Mouse (Mus musculus) embryonic facial prominence, embryonic 15.5 days (tissue): Measurements from ENCODE around the gene Hspa1a. TPM values are rescaled to one million over a fixed set of nuclear protein-coding genes. Genes with fewer than 3 reads are reported as not detected.

Source experiments
- ATAC-seq: fragments of 200-750 bp; cut with Nextera tagmentation; 2 replicates; pipeline ENCODE4 v1.8.0; 2017; ENCODE audit warnings: low read depth, moderate TSS enrichment; ENCODE audit not compliant: insufficient number of reproducible peaks, low FRiP score, low TSS enrichment
- H3K27ac ChIP-seq: fragments of 300-500 bp; sonication (generic); replicated peaks from 2 replicates; pipeline ENCODE4 v1.5.1; 2015; ENCODE audit warnings: mild to moderate bottlenecking, inconsistent platforms
- H3K27me3 ChIP-seq: fragments of 300-500 bp; sonication (generic); 2 replicates; pipeline ENCODE4 v1.6.1; 2015; ENCODE audit warnings: inconsistent platforms
- H3K36me3 ChIP-seq: fragments of 300-500 bp; sonication (generic); 2 replicates; pipeline ENCODE4 v1.6.1; 2015; ENCODE audit warnings: mild to moderate bottlenecking, inconsistent platforms
- H3K4me1 ChIP-seq: fragments of 300-500 bp; sonication (generic); 2 replicates; pipeline ENCODE4 v1.6.1; 2015; ENCODE audit warnings: inconsistent platforms
- H3K4me2 ChIP-seq: fragments of 300-500 bp; sonication (generic); replicated peaks from 2 replicates; pipeline ENCODE4 v1.6.1; 2015; ENCODE audit warnings: mild to moderate bottlenecking, inconsistent platforms
- H3K4me3 ChIP-seq: fragments of 300-500 bp; sonication (generic); replicated peaks from 2 replicates; pipeline ENCODE4 v1.5.1; 2015; ENCODE audit warnings: mild to moderate bottlenecking, inconsistent platforms
- H3K9ac ChIP-seq: fragments of 300-500 bp; sonication (generic); 2 replicates; pipeline ENCODE4 v1.6.1; 2015; ENCODE audit warnings: inconsistent platforms
- H3K9me3 ChIP-seq: fragments of 300-500 bp; sonication (generic); replicated peaks from 2 replicates; pipeline ENCODE4 v1.6.1; 2016; ENCODE audit warnings: inconsistent platforms
- WGBS: fragments of 180-500 bp; shearing (Covaris S2); methylation state at CpG from one replicate; pipeline ENCODE4 v1.1.7; 2015; 5-methylcytosine and 5-hydroxymethylcytosine counted together
- polyA plus RNA-seq: library from polyadenylated mRNA; unstranded; fragments of >200 nt; fragmentation: Nextera tagmentation; extraction: Ambion mirVana; gene quantifications from 2 replicates; pipeline ENCODE4 v1.2.1, GENCODE M21; 2015

The Hspa1a gene
- polyA plus RNA-seq, 1 experiment from 2014 or later: 19.5 TPM

- H3K4me2 ChIP-seq: peak overlapping the region; percentile 46
- H3K36me3 ChIP-seq: no peaks in the 10 kb centered on the region
- H3K4me1 ChIP-seq: peaks cover 18% of the 10 kb centered on the region
- peak overlapping the region; percentile 25 for H3K4me3 ChIP-seq
- 7% methylated on average over 15 of the region's 15 CpGs for WGBS
- no peak overlapping the region for H3K27ac ChIP-seq
- H3K9me3 ChIP-seq: no peaks in the 10 kb centered on the region
- no peak for ATAC-seq
- H3K27me3 ChIP-seq: no peaks in the 10 kb centered on the region
- H3K9ac ChIP-seq: peak overlapping the region; percentile 7; the same call in 1 of the 2 replicates
Observed at GRCm38 (mm10) chr17:34941344-34942041, 30.5 kb downstream of the Hspa1a start.

- Histone ChIP-seq H3K27me3 (no peaks in the 10 kb centered on the region), H3K4me2 (no peak overlapping the region), H3K4me1 (peaks cover 17% of the 10 kb centered on the region), H3K4me3 (no peak overlapping the region), H3K9me3 (no peaks in the 10 kb centered on the region), H3K36me3 (0 out of 2 replicates have a peak, but pooled peaks cover 7% of the 10 kb centered on the region), H3K9ac (no peak overlapping the region), H3K27ac (no peak overlapping the region)
- ATAC-seq: no peak
- 76% methylated on average over 6 of the region's 6 CpGs for WGBS
Observed at GRCm38 (mm10) chr17:34937960-34938505, 33.9 kb downstream of the Hspa1a start.

GRCm38 (mm10) chr17:34934830-34935229, 37.1 kb downstream of the Hspa1a start:
- 0 out of 2 replicates have a peak, but pooled peaks cover 7% of the 10 kb centered on the region for H3K36me3 ChIP-seq
- no peaks in the 10 kb centered on the region for H3K9me3 ChIP-seq
- H3K4me2 ChIP-seq: no peak overlapping the region
- peaks cover 24% of the 10 kb centered on the region for H3K4me1 ChIP-seq
- H3K4me3 ChIP-seq: no peak overlapping the region
- 32% methylated on average over 8 of the region's 8 CpGs for WGBS
- no peak overlapping the region for H3K9ac ChIP-seq
- no peak for ATAC-seq
- no peak overlapping the region for H3K27ac ChIP-seq
- no peaks in the 10 kb centered on the region for H3K27me3 ChIP-seq

- Histone ChIP-seq H3K9me3 (no peaks in the 10 kb centered on the region), H3K4me1 (peaks cover 24% of the 10 kb centered on the region), H3K4me3 (no peak overlapping the region), H3K4me2 (no peak overlapping the region), H3K36me3 (0 out of 2 replicates have a peak, but pooled peaks cover 7% of the 10 kb centered on the region), H3K27me3 (no peaks in the 10 kb centered on the region), H3K9ac (no peak overlapping the region), H3K27ac (no peak overlapping the region)
- no peak for ATAC-seq
- 46% methylated on average over 24 of the region's 24 CpGs for WGBS
Observed at GRCm38 (mm10) chr17:34934031-34934430, 37.9 kb downstream of the Hspa1a start.

GRCm38 (mm10) chr17:34932287-34932686, 39.7 kb downstream of the Hspa1a start:
- Histone ChIP-seq H3K9me3 (no peaks in the 10 kb centered on the region), H3K9ac (peak overlapping the region; percentile 69; the same call in 1 of the 2 replicates), H3K4me3 (peak overlapping the region; percentile 84), H3K4me2 (peak overlapping the region; percentile 94), H3K36me3 (0 out of 2 replicates have a peak, but pooled peaks cover 7% of the 10 kb centered on the region), H3K27ac (no peak overlapping the region), H3K27me3 (no peaks in the 10 kb centered on the region), H3K4me1 (peaks cover 24% of the 10 kb centered on the region)
- ATAC-seq: no peak
- 85% methylated on average over 8 of the region's 8 CpGs for WGBS

GRCm38 (mm10) chr17:34931735-34932098, 40.2 kb downstream of the Hspa1a start:
- H3K4me1 ChIP-seq: peaks cover 24% of the 10 kb centered on the region
- WGBS: 14% methylated on average over 14 of the region's 14 CpGs
- no peaks in the 10 kb centered on the region for H3K27me3 ChIP-seq
- no peaks in the 10 kb centered on the region for H3K9me3 ChIP-seq
- ATAC-seq: no peak
- peak overlapping the region; percentile 84 for H3K4me3 ChIP-seq
- H3K9ac ChIP-seq: peak overlapping the region; percentile 69
- 0 out of 2 replicates have a peak, but pooled peaks cover 7% of the 10 kb centered on the region for H3K36me3 ChIP-seq
- peak overlapping the region; percentile 94 for H3K4me2 ChIP-seq
- H3K27ac ChIP-seq: no peak overlapping the region

DNA sequence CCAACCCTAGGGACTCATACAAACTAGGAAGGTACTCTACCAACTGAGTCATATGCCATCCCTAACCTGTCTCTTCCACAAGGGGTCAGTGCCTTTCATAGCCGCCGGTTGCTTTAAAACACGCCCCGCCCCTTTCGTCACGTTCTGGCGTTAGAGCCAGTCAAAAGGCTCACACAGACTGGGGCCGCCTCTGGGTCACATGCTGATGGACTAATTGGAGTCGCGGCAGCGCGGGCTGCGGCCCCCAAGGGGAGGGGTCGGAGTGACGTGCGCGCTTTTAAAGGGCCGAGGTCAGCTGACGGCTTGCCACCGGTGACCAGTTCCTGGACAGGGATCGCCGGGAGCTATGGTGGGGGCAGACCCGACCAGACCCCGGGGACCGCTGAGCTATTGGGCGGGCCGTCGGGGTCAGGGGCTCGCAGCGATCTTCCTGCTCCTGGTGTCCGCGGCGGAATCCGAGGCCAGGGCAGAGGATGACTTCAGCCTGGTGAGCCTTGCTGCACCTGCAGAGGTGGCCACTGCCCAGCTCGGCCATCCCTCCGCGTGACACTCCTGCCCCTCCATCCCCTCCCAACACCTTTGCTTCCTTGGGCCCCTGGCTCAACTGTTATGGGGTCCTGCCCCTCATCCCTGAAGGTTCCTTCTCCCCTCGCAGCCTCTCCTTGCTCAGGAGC, 40.8 kb downstream of the Hspa1a start, which contains the start of gene Neu1:
Gene Neu1 (plus strand): TSS at position 193 of the 674 bp plus-strand sequence.
- Histone ChIP-seq H3K27ac (peak within 1 kb of the TSS; percentile 48; the same call in 1 of the 2 replicates), H3K4me2 (peak within 1 kb of the TSS; percentile 94), H3K9ac (peak within 1 kb of the TSS; percentile 69), H3K4me3 (peak within 1 kb of the TSS; percentile 84), H3K27me3 (no peaks in the 10 kb centered on the region), H3K9me3 (no peaks in the 10 kb centered on the region), H3K4me1 (peaks cover 24% of the 10 kb centered on the region), H3K36me3 (0 out of 2 replicates have a peak, but pooled peaks cover 7% of the 10 kb centered on the region)
- peak; percentile 95 for ATAC-seq
- whole genome bisulfite sequencing: under 1% methylated on average over 38 of the region's 38 CpGs

- H3K4me2 ChIP-seq: no peak overlapping the region
- peaks cover 14% of the 10 kb centered on the region for H3K4me1 ChIP-seq
- no peak overlapping the region for H3K9ac ChIP-seq
- no peak for ATAC-seq
- no peaks in the 10 kb centered on the region for H3K9me3 ChIP-seq
- no peak overlapping the region for H3K4me3 ChIP-seq
- H3K27me3 ChIP-seq: no peaks in the 10 kb centered on the region
- no peak overlapping the region for H3K27ac ChIP-seq
- no peaks in the 10 kb centered on the region for H3K36me3 ChIP-seq
- WGBS: 50% methylated on average over 4 of the region's 4 CpGs
Observed at GRCm38 (mm10) chr17:34928841-34929240, 43.1 kb downstream of the Hspa1a start.

DNA sequence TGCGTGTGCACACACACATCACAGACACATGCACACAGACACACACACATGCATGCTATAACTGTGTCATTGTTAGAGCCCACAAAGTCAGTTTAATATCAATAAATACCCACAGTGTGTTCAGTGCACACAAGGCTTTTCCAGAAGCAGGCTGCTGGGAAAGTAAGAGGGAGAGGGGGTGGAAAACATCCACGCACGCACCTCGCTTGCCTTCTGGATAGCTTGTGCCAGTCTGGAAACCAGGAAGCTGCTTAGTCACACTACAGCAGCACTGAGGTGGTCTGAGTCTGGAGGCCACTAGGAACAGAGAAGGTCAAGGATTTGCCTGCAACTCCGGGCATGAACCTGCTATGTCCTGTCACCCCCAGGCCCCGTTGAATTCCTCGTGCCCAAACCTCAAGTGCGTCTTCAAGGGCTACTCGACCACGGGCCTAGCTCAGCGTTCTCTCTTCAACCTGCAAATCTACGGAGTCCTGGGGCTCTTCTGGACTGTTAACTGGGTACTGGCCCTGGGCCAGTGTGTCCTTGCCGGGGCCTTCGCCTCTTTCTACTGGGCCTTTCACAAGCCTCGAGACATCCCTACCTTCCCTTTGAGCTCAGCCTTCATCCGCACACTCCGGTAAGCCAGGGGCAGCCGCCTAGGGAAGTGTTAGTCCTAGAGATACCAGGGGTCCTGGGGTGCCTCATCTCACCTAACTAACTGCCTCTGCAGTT, 44.5 kb downstream of the Hspa1a start:
- Histone ChIP-seq H3K9ac (no peak overlapping the region), H3K27ac (no peak overlapping the region), H3K36me3 (no peaks in the 10 kb centered on the region), H3K27me3 (no peaks in the 10 kb centered on the region), H3K4me3 (no peak overlapping the region), H3K4me2 (no peak overlapping the region), H3K4me1 (peaks cover 13% of the 10 kb centered on the region), H3K9me3 (no peaks in the 10 kb centered on the region)
- no peak for ATAC-seq
- WGBS: 84% methylated on average over 18 of the region's 18 CpGs

DNA sequence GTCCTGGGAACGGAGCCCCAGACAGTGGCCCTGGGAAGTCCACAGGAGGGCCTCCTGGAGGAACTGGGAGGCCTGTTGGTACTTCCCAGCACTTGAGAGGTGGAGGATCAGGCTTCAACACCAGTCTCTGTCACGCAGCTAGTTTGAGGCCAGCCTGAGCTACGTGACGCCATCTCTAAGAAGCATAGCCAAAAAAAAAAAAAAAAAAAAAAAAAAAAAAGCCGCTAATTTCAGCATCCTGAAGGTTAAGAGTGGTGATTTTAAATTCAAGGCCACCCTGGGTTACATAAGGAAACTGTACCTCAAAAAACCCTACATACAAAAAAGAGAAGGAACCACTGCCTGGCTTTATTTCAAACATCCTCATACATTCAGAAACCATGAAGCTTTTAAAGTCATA, 47.7 kb downstream of the Hspa1a start:
- Histone ChIP-seq H3K9ac (no peak overlapping the region), H3K4me3 (no peak overlapping the region), H3K4me2 (no peak overlapping the region), H3K9me3 (no peaks in the 10 kb centered on the region), H3K27me3 (no peaks in the 10 kb centered on the region), H3K27ac (no peak overlapping the region), H3K36me3 (no peaks in the 10 kb centered on the region), H3K4me1 (no peaks in the 10 kb centered on the region)
- no peak for ATAC-seq
- WGBS: 64% methylated on average over 5 of the region's 5 CpGs

DNA sequence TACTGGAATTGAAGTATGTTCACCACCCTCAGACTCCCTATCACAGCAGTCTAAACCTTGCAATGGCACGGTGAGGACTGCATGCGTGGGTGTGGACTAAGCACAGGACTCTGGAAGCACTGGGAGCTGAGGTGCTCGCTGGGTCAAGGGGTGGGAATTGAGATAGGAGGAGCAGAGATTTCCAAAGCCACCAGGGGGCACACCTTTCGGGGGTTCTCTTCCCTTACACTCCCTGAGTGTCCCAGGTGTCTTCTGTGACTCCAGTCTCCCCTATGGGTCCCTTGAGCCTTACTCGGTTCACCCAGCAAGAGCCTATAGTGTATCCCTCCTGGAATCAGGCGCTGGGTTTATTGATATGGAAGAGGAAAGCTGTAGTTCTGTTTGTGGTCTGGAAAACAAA, 49.0 kb downstream of the Hspa1a start:
- Histone ChIP-seq H3K4me3 (no peak overlapping the region), H3K4me2 (no peak overlapping the region), H3K9ac (no peak overlapping the region), H3K9me3 (no peaks in the 10 kb centered on the region), H3K27ac (no peak overlapping the region), H3K36me3 (no peaks in the 10 kb centered on the region), H3K27me3 (no peaks in the 10 kb centered on the region), H3K4me1 (no peaks in the 10 kb centered on the region)
- WGBS: 45% methylated on average over 6 of the region's 6 CpGs
- no peak for ATAC-seq
